Mouse (Mus musculus) embryonic fibroblast, embryonic 13.5 days (primary cell): ENCODE measurements around the gene Gpt2.

ENCODE experiments used
- CTCF ChIP-seq: IDR thresholded peaks from 2 replicates; pipeline ENCODE4 v1.5.1; 2011; ENCODE audit warnings: mild to moderate bottlenecking, control low read depth, low read length, moderate library complexity, borderline replicate concordance; ENCODE audit not compliant: insufficient read depth
- POLR2A ChIP-seq: IDR thresholded peaks from 2 replicates; pipeline ENCODE4 v1.6.1; 2011; ENCODE audit warnings: low read depth, mild to moderate bottlenecking, control low read depth, low read length, moderate library complexity

GRCm38 (mm10) chr8:85517956-85518355 is 25.6 kb downstream of the Gpt2 start:
- TF ChIP-seq POLR2A: no peak
- no peak for TF ChIP-seq CTCF
